12 mouse cellular contexts compared by ENCODE assay signal in genomic region chr6:51641965-51642364, GRCm38 (mm10).
DNase-seq lines count a peak whose midpoint lies in the region; TF ChIP-seq lines count a peak whose summit lies in the region.
"Had no signal": no experiment of that assay in that cellular context is flagged by ENCODE, and none has a peak within 500 bp of the region (broad histone marks: within the 10 kb centered on the region; RNA-seq: fewer than 3 reads in every experiment).

No protein-coding gene starts in this region.

- H3K79me2 ChIP-seq in MEL (ENCODE audit: control insufficient read depth, insufficient read depth, low read length, poor library complexity), result no peaks in the 10 kb centered on the region

- no peaks in the 10 kb centered on the region for H3K36me3 ChIP-seq in MEL (ENCODE audit: control insufficient read depth in 1 of 2, insufficient read depth in 2 of 2, low read length in 2 of 2)
- H3K36me3 ChIP-seq: heart, embryonic 15.5 days; midbrain, embryonic 13.5 days; neural tube, embryonic 15.5 days had no signal

- no peak for TF ChIP-seq EP300 in MEL (IDR thresholded peaks at IDR 0.05; ENCODE audit: low read depth in 1 of 2, low read length in 2 of 2)

- TF ChIP-seq POLR2A in MEL (IDR thresholded peaks at IDR 0.05; ENCODE audit: control insufficient read depth in 1 of 2, insufficient read depth in 1 of 2, low read depth in 1 of 2, low read length in 2 of 2, poor library complexity in 1 of 2), result no peak

- peak; percentile 30 for DNase-seq in heart, postnatal 4 days
- DNase-seq in heart, adult 8-10 months (ENCODE audit: low spot score), result no peak
- peak; percentile 37 for DNase-seq in MEL (ENCODE audit: low read depth, low spot score)
- peak; percentile 54 for DNase-seq in adrenal gland, postnatal 25 days
- peak; percentile 79 for DNase-seq in lung, postnatal 25 days (ENCODE audit: low spot score)
- DNase-seq in layer of hippocampus, adult 11-12 months (ENCODE audit: low spot score), result no peak
- DNase-seq in ovary, postnatal 10 days (ENCODE audit: low spot score), result no peak
- DNase-seq in gastrocnemius, adult 18-20 months (ENCODE audit: low spot score), result no peak
- DNase-seq: right cerebral cortex, postnatal 4 days had no signal

- peaks cover 0 to 6% of the 10 kb centered on the region in 2 experiments; a peak in 1 of 4 replicates for H3K4me1 ChIP-seq in MEL (ENCODE audit: control insufficient read depth in 1 of 2, insufficient read depth in 2 of 2, low read length in 2 of 2)
- H3K4me1 ChIP-seq: neural tube, embryonic 15.5 days had no signal

- no peak for TF ChIP-seq CTCF in MEL (IDR thresholded peaks at IDR 0.05 in 2 of 3, conservative IDR thresholded peaks at IDR 0.05 in 1 of 3; ENCODE audit: control insufficient read depth in 1 of 3, insufficient read depth in 1 of 3, low read depth in 2 of 3, low read length in 3 of 3, poor library complexity in 1 of 3, severe bottlenecking in 1 of 3)

- no peak overlapping the region for H3K27ac ChIP-seq in MEL (ENCODE audit: control insufficient read depth, low read depth, low read length)
- H3K27ac ChIP-seq: heart, embryonic 15.5 days; neural tube, embryonic 15.5 days had no signal

- no peak overlapping the region for H3K4me3 ChIP-seq in MEL (ENCODE audit: control insufficient read depth in 1 of 2, insufficient read depth in 1 of 2, low read depth in 2 of 2, low read length in 2 of 2)
- H3K4me3 ChIP-seq: heart, embryonic 15.5 days; midbrain, embryonic 13.5 days; neural tube, embryonic 15.5 days had no signal

- no peak for TF ChIP-seq RAD21 in MEL (IDR thresholded peaks at IDR 0.05; ENCODE audit: low read depth, low read length)

- H3K27me3 ChIP-seq in MEL (ENCODE audit: control insufficient read depth in 1 of 2, insufficient read depth in 2 of 2, low read length in 2 of 2), result no peaks in the 10 kb centered on the region; a peak in 1 of 4 replicates
- H3K27me3 ChIP-seq: heart, embryonic 15.5 days; midbrain, embryonic 13.5 days; neural tube, embryonic 15.5 days had no signal

- H3K9me3 ChIP-seq in MEL (replicated peaks; ENCODE audit: insufficient read depth, low read length), result no peaks in the 10 kb centered on the region
- H3K9me3 ChIP-seq: heart, embryonic 15.5 days; midbrain, embryonic 13.5 days; neural tube, embryonic 15.5 days had no signal

- H3K9ac ChIP-seq in MEL (ENCODE audit: control insufficient read depth, low read depth, low read length, poor library complexity, severe bottlenecking), result no peak overlapping the region
- H3K9ac ChIP-seq: heart, embryonic 15.5 days; midbrain, embryonic 13.5 days; neural tube, embryonic 15.5 days had no signal

TF ChIP-seq in MEL, 35 proteins besides CTCF, POLR2A, EP300 and RAD21:
- TF ChIP-seq USF1 (IDR thresholded peaks at IDR 0.05; ENCODE audit: low read depth, low read length) (no peak), MYB (IDR thresholded peaks at IDR 0.05; ENCODE audit: low read depth, low read length) (no peak), SMC3 (IDR thresholded peaks at IDR 0.05; ENCODE audit: low read depth, low read length) (no peak), ZNF384 (IDR thresholded peaks at IDR 0.05; ENCODE audit: low read depth, low read length) (no peak), POLR2AphosphoS5 (IDR thresholded peaks at IDR 0.05; ENCODE audit: borderline replicate concordance, low read depth, low read length) (no peak), POLR2AphosphoS2 (IDR thresholded peaks at IDR 0.05; ENCODE audit: low read length) (no peak), TBP (IDR thresholded peaks at IDR 0.05; ENCODE audit: low read depth, low read length) (no peak), ZC3H11A (IDR thresholded peaks at IDR 0.05; ENCODE audit: low read depth, low read length) (no peak), RCOR1 (IDR thresholded peaks at IDR 0.05; ENCODE audit: low read depth, low read length) (no peak), ELF1 (IDR thresholded peaks at IDR 0.05; ENCODE audit: low read depth, low read length) (no peak)

Comparison
In these comparisons a context has a peak if more than half of its experiments do, and no peak if none do; other contexts are left out.
1. DNase-seq: peak in heart, postnatal 4 days (single experiment), MEL (single experiment), adrenal gland, postnatal 25 days (single experiment) and lung, postnatal 25 days (single experiment); none in heart, adult 8-10 months (single experiment), layer of hippocampus, adult 11-12 months (single experiment), ovary, postnatal 10 days (single experiment) and gastrocnemius, adult 18-20 months (single experiment).